Mouse (Mus musculus) neural tube, embryonic 13.5 days (tissue): Measurements from ENCODE around the gene Ttll1. TPM values are rescaled to one million over a fixed set of nuclear protein-coding genes. Genes with fewer than 3 reads are reported as not detected.
"Not testable (repeated sequence)": the region's sequence is repeated elsewhere in the genome, so short reads cannot be mapped to it uniquely, and the experiment has no call there.

ENCODE experiments used
- ATAC-seq: fragments of 200-750 bp; cut with Nextera tagmentation; 2 replicates; pipeline ENCODE4 v1.8.0; 2017; ENCODE audit warnings: low read depth, mild to moderate bottlenecking, moderate TSS enrichment, moderate library complexity
- H3K27ac ChIP-seq: fragments of 300-500 bp; sonication (generic); replicated peaks from 2 replicates; pipeline ENCODE4 v1.5.1; 2015; ENCODE audit warnings: moderate library complexity, mild to moderate bottlenecking, inconsistent platforms
- H3K27me3 ChIP-seq: fragments of 300-500 bp; sonication (generic); 2 replicates; pipeline ENCODE4 v1.6.1; 2015; ENCODE audit warnings: mild to moderate bottlenecking, inconsistent platforms
- H3K36me3 ChIP-seq: fragments of 300-500 bp; sonication (generic); 2 replicates; pipeline ENCODE4 v1.6.1; 2015; ENCODE audit warnings: mild to moderate bottlenecking, inconsistent platforms
- H3K4me1 ChIP-seq: fragments of 300-500 bp; sonication (generic); replicated peaks from 2 replicates; pipeline ENCODE4 v1.6.1; 2015; ENCODE audit warnings: inconsistent platforms
- H3K4me2 ChIP-seq: fragments of 300-500 bp; sonication (generic); 2 replicates; pipeline ENCODE4 v1.6.1; 2015; ENCODE audit warnings: inconsistent platforms, mild to moderate bottlenecking, moderate library complexity
- H3K4me3 ChIP-seq: fragments of 300-500 bp; sonication (generic); 2 replicates; pipeline ENCODE4 v1.5.1; 2015; ENCODE audit warnings: mild to moderate bottlenecking, inconsistent platforms
- H3K9ac ChIP-seq: fragments of 300-500 bp; sonication (generic); 2 replicates; pipeline ENCODE4 v1.6.1; 2015; ENCODE audit warnings: moderate library complexity, mild to moderate bottlenecking, inconsistent platforms
- H3K9me3 ChIP-seq: fragments of 300-500 bp; sonication (generic); 2 replicates; pipeline ENCODE4 v1.6.1; 2016; ENCODE audit warnings: inconsistent platforms
- WGBS: fragments of 180-500 bp; shearing (Covaris S2); methylation state at CpG from one replicate; pipeline ENCODE4 v1.1.7; 2015; 5-methylcytosine and 5-hydroxymethylcytosine counted together
- polyA plus RNA-seq: library from polyadenylated mRNA; unstranded; fragments of >200 nt; fragmentation: Nextera tagmentation; extraction: Ambion mirVana; gene quantifications from 2 replicates; pipeline ENCODE4 v1.2.1, GENCODE M21; 2015

Ttll1 gene
- polyA plus RNA-seq, 1 experiment from 2014 or later, result 107 TPM

DNA sequence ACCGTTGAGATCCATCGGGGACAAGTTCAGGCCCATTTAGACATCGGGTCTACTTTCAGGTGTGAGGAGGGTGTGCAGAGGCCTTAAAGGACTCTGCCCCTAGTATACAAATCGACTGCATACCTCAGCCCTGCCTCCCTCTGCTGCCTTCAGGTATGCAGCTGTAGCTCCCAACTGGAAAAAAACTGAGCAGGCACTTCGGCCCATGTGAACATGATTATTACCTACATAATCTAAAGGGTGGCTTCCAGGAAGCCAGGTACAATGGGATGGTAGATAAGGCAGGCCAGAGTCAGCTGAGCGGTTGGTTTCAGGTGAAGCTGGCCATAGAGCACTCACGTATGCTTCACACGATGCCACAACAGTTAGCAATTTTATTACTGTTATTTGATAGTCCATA is 48.3 kb downstream of the Ttll1 start:
- not testable (repeated sequence) for H3K27me3 ChIP-seq, H3K9me3 ChIP-seq, H3K27ac ChIP-seq, H3K9ac ChIP-seq, H3K36me3 ChIP-seq, H3K4me2 ChIP-seq, ATAC-seq, H3K4me3 ChIP-seq
- 83% methylated on average over 8 of the region's 8 CpGs for WGBS
- peaks cover 17% of the 10 kb centered on the region for H3K4me1 ChIP-seq

DNA sequence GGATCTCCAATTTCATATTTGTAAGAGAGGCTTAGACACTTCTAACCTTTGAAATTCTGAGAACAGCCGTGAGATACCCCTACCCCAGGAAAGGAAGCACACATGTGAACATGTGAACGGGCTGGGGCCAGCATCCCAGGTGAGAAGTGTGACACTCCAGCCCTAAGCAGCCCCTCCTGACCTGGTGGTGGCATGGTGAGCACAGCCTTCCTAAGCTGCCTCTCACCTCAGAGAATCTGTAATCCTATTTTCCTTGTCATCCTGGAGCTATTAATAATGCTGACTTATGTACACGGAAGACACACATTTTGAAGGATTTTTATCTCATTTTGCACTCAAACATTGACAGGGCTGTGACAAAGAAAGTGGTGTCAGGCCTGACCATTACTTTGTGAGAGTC is 49.8 kb downstream of the Ttll1 start:
- no peak overlapping the region for H3K27ac ChIP-seq
- 92% methylated on average over 3 of the region's 3 CpGs for WGBS
- H3K27me3 ChIP-seq, result no peaks in the 10 kb centered on the region
- no peak overlapping the region for H3K4me2 ChIP-seq
- no peak overlapping the region for H3K4me3 ChIP-seq
- ATAC-seq, result no peak
- H3K4me1 ChIP-seq, result peaks cover 17% of the 10 kb centered on the region
- no peak overlapping the region for H3K9ac ChIP-seq
- no peaks in the 10 kb centered on the region for H3K9me3 ChIP-seq
- no peaks in the 10 kb centered on the region for H3K36me3 ChIP-seq

DNA sequence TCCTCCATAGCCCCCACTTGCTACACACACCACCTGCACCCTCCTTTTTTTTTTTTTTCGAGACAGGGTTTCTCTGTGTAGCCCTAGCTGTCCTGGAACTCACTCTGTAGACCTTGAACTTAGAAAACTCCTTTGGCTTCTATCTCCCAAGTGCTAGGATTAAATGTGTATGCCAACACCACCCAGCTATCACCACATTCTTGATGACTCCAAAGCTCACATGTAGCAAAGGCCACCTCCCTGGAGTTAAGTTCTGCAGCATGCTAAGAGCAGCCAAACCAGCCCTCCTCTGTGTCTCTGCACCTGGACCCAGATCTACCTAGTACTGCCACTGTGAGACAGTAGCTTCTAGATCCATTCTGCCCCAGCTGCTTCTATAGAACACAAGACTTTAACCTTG is 53.2 kb downstream of the Ttll1 start:
- Histone ChIP-seq H3K27ac (no peak overlapping the region), H3K9ac (no peak overlapping the region), H3K4me3 (no peak overlapping the region), H3K27me3 (no peaks in the 10 kb centered on the region), H3K4me1 (0 out of 2 replicates have a peak, but pooled peaks cover 2% of the 10 kb centered on the region), H3K36me3 (no peaks in the 10 kb centered on the region), H3K4me2 (no peak overlapping the region), H3K9me3 (no peaks in the 10 kb centered on the region)
- ATAC-seq, result no peak
- 91% methylated on average over 1 of the region's 1 CpGs for WGBS

DNA sequence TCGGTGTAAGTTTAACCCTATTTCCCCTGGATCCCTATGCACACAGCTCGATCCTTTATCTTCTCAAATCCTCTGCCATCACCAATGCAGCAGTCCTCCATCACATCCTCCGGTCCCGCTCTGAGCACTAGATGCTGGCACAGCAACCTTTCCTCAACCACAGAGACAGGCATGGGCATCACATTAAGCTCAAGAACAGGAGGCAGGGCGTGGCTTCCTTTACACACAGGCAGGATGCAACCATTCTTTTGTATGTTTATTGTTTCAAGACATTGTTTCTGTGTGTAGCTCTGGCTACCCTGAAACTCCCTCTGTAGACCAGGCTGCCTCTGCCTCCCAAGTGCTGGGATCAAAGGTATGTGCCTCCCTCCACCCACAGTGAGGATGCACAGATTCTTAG is 55.1 kb downstream of the Ttll1 start:
- Histone ChIP-seq H3K36me3 (no peaks in the 10 kb centered on the region), H3K9ac (no peak overlapping the region), H3K4me1 (0 out of 2 replicates have a peak, but pooled peaks cover 9% of the 10 kb centered on the region), H3K9me3 (no peaks in the 10 kb centered on the region), H3K27me3 (no peaks in the 10 kb centered on the region), H3K4me2 (no peak overlapping the region), H3K27ac (no peak overlapping the region), H3K4me3 (no peak overlapping the region)
- ATAC-seq, result no peak
- 91% methylated on average over 5 of the region's 5 CpGs for WGBS

GRCm38 (mm10) chr15:83455034-83455433 is 55.7 kb downstream of the Ttll1 start:
- Histone ChIP-seq H3K27ac (no peak overlapping the region), H3K4me1 (0 out of 2 replicates have a peak, but pooled peaks cover 9% of the 10 kb centered on the region), H3K9ac (no peak overlapping the region), H3K36me3 (no peaks in the 10 kb centered on the region), H3K4me2 (no peak overlapping the region), H3K27me3 (no peaks in the 10 kb centered on the region), H3K4me3 (no peak overlapping the region), H3K9me3 (no peaks in the 10 kb centered on the region)
- 84% methylated on average over 3 of the region's 3 CpGs for WGBS
- ATAC-seq, result no peak

- Histone ChIP-seq H3K27me3 (no peaks in the 10 kb centered on the region), H3K36me3 (no peaks in the 10 kb centered on the region), H3K4me3 (no peak overlapping the region), H3K27ac (no peak overlapping the region), H3K9ac (no peak overlapping the region), H3K9me3 (no peaks in the 10 kb centered on the region), H3K4me1 (0 out of 2 replicates have a peak, but pooled peaks cover 9% of the 10 kb centered on the region), H3K4me2 (no peak overlapping the region)
- 91% methylated on average over 7 of the region's 7 CpGs for WGBS
- no peak for ATAC-seq
These were observed 56.3 kb downstream of the Ttll1 start for GRCm38 (mm10) chr15:83454419-83454818.

DNA sequence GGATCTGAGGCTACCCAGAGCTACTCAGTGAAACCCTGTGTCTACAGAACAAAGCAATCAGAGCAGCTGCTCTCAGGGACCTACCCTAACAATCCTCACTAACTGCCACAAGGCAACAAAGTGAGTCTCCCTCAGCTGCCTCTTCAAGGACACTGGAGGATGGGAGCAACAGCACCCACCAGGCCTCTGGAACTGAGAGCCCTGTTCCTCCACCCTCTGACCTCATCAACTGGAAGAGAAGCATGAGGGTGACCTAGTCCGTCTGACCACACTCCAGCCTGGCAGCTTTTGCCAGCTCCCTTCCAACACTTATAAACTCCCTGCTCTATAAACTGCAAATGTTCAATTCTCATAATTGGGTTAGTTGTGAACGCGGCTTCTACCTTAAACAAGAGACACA is 56.8 kb downstream of the Ttll1 start:
- 88% methylated on average over 3 of the region's 3 CpGs for WGBS
- no peak overlapping the region for H3K4me3 ChIP-seq
- no peak for ATAC-seq
- H3K36me3 ChIP-seq, result no peaks in the 10 kb centered on the region
- H3K9ac ChIP-seq, result no peak overlapping the region
- no peak overlapping the region for H3K4me2 ChIP-seq
- H3K27me3 ChIP-seq, result no peaks in the 10 kb centered on the region
- H3K9me3 ChIP-seq, result no peaks in the 10 kb centered on the region
- H3K27ac ChIP-seq, result no peak overlapping the region
- H3K4me1 ChIP-seq, result 0 out of 2 replicates have a peak, but pooled peaks cover 9% of the 10 kb centered on the region

DNA sequence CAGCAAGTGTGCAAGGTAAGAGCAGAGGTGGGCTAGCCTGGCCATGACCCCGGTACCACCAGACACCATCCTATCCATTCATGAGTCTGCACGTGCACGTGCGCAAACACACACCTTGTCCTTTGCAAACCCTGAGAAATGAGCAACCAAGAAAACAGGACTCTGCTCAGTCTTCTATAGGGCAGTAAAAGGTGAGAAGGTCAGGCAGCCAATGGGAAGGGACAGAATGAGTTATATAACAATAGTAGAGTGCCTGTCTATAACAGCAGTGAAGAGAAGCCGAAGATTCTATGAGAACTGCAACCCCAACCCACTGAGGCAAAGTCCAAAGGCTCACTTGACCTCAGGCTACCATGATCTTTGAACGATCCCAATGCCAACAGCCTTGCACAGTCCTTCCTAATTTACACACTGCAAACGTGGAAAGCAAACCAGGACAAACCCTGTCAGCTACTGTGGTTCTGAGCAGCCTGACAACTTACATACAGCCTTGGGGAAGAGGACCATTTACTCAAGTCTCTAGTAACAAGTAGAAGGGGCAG is 58.4 kb downstream of the Ttll1 start:
- peaks cover 17% of the 10 kb centered on the region for H3K4me1 ChIP-seq
- H3K27ac ChIP-seq, result no peak overlapping the region
- no peak overlapping the region for H3K4me2 ChIP-seq
- no peaks in the 10 kb centered on the region for H3K9me3 ChIP-seq
- 86% methylated on average over 7 of the region's 7 CpGs for WGBS
- H3K4me3 ChIP-seq, result no peak overlapping the region
- no peaks in the 10 kb centered on the region for H3K27me3 ChIP-seq
- no peak for ATAC-seq
- no peaks in the 10 kb centered on the region for H3K36me3 ChIP-seq
- H3K9ac ChIP-seq, result no peak overlapping the region

GRCm38 (mm10) chr15:83451621-83452210 is 59.0 kb downstream of the Ttll1 start:
- H3K27ac ChIP-seq, result no peak overlapping the region
- whole genome bisulfite sequencing, result 79% methylated on average over 7 of the region's 7 CpGs

DNA sequence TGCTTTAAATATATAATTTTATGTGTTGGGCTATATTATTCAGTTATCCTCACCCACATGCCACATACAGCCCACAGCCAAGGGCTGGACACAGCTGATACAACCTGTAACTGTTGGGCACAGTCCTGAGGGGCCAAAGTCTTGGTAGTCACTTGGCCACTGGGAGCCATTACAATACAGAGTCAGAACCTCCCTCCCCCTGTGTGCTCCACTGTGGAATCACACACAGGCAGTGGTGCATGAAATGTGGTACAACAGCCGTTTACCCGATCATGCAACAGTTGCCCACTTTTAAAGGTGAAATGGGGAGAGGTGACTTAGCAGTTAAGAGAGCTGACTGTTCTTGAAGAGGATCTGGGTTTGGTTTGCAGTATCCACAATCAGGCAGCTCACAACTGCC is 60.7 kb downstream of the Ttll1 start:
- no peak for ATAC-seq
- no peak overlapping the region for H3K27ac ChIP-seq
- no peak overlapping the region for H3K4me3 ChIP-seq
- H3K9me3 ChIP-seq, result no peaks in the 10 kb centered on the region
- H3K4me1 ChIP-seq, result peaks cover 30% of the 10 kb centered on the region
- H3K4me2 ChIP-seq, result no peak overlapping the region
- H3K9ac ChIP-seq, result no peak overlapping the region
- 82% methylated on average over 2 of the region's 2 CpGs for WGBS
- H3K27me3 ChIP-seq, result no peaks in the 10 kb centered on the region
- H3K36me3 ChIP-seq, result no peaks in the 10 kb centered on the region

More at GRCm38 (mm10) chr15:83451621-83452210, 59.0 kb downstream of the Ttll1 start:
- Histone ChIP-seq H3K9me3 (no peaks in the 10 kb centered on the region), H3K9ac (no peak overlapping the region), H3K36me3 (no peaks in the 10 kb centered on the region), H3K27me3 (no peaks in the 10 kb centered on the region), H3K4me1 (peaks cover 17% of the 10 kb centered on the region), H3K4me3 (no peak overlapping the region), H3K4me2 (no peak overlapping the region)
- ATAC-seq, result no peak

DNA sequence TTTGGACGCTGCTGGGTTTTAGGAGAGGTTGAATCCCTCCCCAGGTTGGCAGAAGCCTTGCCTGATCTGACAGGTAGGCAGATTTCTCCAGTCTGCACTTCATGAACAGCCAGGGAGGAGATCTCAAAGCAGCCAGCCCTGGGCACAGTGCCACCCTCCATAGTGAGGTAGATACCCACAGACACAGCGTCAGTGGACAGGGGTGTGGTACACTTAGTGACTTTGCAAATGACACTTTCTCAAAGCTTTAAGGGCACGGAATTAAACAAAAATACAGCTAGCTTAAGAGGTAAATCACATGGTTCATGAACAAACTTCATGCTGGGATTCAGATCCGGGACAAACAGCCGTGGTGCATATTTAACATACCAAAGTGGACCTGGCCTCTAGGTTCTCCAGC is 62.0 kb downstream of the Ttll1 start:
- no peak overlapping the region for H3K27ac ChIP-seq
- peaks cover 34% of the 10 kb centered on the region for H3K4me1 ChIP-seq
- H3K4me2 ChIP-seq, result no peak overlapping the region
- WGBS, result 82% methylated on average over 5 of the region's 5 CpGs
- H3K27me3 ChIP-seq, result no peaks in the 10 kb centered on the region
- no peak for ATAC-seq
- H3K4me3 ChIP-seq, result no peak overlapping the region
- H3K36me3 ChIP-seq, result no peaks in the 10 kb centered on the region
- no peaks in the 10 kb centered on the region for H3K9me3 ChIP-seq
- H3K9ac ChIP-seq, result no peak overlapping the region

DNA sequence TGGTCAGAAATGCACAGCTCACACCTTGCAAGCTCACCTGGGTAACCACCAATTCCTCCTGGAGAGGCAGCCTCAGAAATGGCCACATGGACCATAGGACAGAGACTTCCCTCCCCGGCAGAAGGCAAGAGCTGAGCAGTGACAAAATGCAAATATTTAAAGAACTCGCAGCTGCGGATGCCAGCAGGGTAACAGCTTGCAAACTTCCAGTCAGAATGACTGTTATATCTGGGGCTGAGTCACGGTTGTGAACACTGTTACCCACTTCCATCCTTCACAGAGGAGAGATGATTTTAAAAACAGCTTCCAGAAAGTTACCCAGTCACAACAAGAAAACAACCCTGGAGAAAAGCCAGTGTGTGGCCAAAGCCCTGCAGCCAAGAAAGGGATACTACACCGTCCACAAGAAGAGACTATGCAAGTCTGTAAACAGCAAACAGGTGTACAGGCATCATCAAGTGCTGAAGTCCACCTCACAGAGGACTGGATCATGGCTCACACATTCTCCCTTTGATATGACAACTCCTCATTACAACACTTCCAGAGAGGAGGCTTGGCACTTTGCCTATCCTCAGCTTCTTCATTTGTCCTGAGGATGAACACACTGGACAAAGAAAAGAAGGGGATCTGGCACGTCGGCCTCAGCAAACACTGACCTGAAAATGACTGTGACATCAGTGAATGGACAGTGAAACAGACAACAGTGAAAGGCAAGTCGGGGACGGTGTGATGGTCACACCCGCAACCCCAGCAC is 62.7 kb downstream of the Ttll1 start:
- H3K9ac ChIP-seq, result no peak overlapping the region
- ATAC-seq, result no peak
- no peak overlapping the region for H3K27ac ChIP-seq
- WGBS, result 64% methylated on average over 10 of the region's 10 CpGs
- H3K4me2 ChIP-seq, result no peak overlapping the region
- H3K27me3 ChIP-seq, result no peaks in the 10 kb centered on the region
- no peaks in the 10 kb centered on the region for H3K9me3 ChIP-seq
- peaks cover 33% of the 10 kb centered on the region for H3K4me1 ChIP-seq
- H3K36me3 ChIP-seq, result no peaks in the 10 kb centered on the region
- no peak overlapping the region for H3K4me3 ChIP-seq
